Mouse (Mus musculus) ES-Bruce4 (cell line): ENCODE data around the gene Jagn1.

Experiments
- CTCF ChIP-seq: IDR thresholded peaks from one replicate; pipeline ENCODE4 v1.8.1; 2011; ENCODE audit warnings: low read depth, low read length
- EP300 ChIP-seq: IDR thresholded peaks from 2 replicates; pipeline ENCODE4 v1.6.1; 2011; ENCODE audit warnings: low read depth, low read length; ENCODE audit not compliant: insufficient read depth
- POLR2A ChIP-seq: IDR thresholded peaks from one replicate; pipeline ENCODE4 v1.8.1; 2011; ENCODE audit warnings: low read length; ENCODE audit not compliant: insufficient read depth

GRCm38 (mm10) chr6:113393951-113394350, 48.4 kb upstream of the Jagn1 start:
- TF ChIP-seq CTCF = no peak
- no peak for TF ChIP-seq POLR2A
- no peak for TF ChIP-seq EP300
